Mouse (Mus musculus): ENCODE data around the gene Akr1b10.

Akr1b10 gene

GRCm38 (mm10) chr6:34355841-34356240 lies 28.2 kb upstream of the Akr1b10 start:
- no peak for TF ChIP-seq GATA4 (IDR thresholded peaks at IDR 0.05; ENCODE audit: insufficient replicate concordance, low read length)

DNA sequence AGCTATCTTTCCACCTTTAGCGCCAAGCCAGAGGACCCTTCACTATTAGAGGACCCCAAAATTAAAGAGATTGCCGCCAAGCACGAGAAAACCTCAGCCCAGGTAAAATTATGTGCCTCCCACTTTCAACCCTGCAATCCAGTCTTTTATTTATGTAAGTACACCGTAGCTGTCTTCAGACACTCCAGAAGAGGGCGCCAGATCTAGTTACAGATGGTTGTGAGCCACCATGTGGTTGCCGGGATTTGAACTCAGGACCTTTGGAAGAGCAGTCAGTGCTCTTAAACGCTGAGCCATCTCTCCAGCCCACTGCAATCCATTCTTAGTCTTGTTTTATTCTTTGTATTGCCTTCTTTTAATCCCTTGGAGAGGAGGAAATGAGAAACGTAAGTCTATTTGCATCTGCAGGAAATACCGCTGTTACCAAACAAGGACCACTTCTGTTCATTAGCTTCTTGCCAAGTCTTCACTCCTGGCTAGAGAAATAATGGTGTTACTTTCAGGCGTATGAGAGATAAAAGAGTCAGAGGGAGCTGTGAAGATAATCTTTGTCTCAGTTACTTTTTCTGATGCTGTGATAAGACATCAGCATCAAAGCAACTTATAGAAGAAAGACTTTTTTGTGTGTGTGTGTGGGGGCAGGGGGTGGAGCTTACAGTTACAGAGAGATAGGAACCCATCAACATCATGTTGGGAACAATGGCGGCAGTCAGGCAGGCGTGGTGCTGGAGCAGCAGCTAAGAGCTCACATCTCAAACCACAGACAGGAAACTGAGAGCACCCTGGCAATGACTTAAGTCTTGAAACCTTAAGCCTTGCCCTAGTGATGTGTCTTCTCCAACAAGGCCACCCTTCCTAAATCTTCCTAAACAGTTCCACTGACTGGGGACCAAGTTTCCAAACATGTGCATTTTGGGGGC lies 19.5 kb upstream of the Akr1b10 start:
- no peak for TF ChIP-seq GATA4 (IDR thresholded peaks at IDR 0.05; ENCODE audit: insufficient replicate concordance, low read length)

GRCm38 (mm10) chr6:34367998-34368397 lies 16.0 kb upstream of the Akr1b10 start:
- TF ChIP-seq GATA4 (IDR thresholded peaks at IDR 0.05; ENCODE audit: insufficient replicate concordance, low read length): no peak

DNA sequence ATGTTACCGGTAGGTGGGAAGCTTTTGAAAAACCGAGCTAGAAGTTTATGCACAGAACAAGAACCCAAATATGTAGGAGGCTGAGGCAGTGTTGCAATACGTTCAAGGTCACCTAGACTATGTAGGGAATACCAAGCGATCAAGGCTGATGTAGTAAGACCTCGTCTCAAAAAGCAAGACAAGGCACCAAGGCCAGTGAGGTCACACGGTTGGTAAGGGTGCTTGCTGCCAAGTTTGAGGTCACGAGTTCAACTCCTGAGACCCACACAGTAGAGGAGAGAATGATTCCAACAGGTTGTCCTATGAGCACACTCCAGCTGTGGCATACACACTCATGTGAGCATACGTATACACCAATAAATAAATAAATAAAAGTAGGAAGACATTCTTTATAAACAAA lies 13.9 kb upstream of the Akr1b10 start:
- no peak for TF ChIP-seq GATA4 (IDR thresholded peaks at IDR 0.05; ENCODE audit: insufficient replicate concordance, low read length)

GRCm38 (mm10) chr6:34371700-34372351 lies 12.2 kb upstream of the Akr1b10 start:
- TF ChIP-seq GATA4 (IDR thresholded peaks at IDR 0.05; ENCODE audit: insufficient replicate concordance, low read length): no peak

GRCm38 (mm10) chr6:34373841-34374240 lies 10.2 kb upstream of the Akr1b10 start:
- no peak for TF ChIP-seq GATA4 (IDR thresholded peaks at IDR 0.05; ENCODE audit: insufficient replicate concordance, low read length)

- TF ChIP-seq GATA4 (IDR thresholded peaks at IDR 0.05; ENCODE audit: insufficient replicate concordance, low read length): no peak
Measured at GRCm38 (mm10) chr6:34383401-34383800, 617 bp upstream of the Akr1b10 start.

DNA sequence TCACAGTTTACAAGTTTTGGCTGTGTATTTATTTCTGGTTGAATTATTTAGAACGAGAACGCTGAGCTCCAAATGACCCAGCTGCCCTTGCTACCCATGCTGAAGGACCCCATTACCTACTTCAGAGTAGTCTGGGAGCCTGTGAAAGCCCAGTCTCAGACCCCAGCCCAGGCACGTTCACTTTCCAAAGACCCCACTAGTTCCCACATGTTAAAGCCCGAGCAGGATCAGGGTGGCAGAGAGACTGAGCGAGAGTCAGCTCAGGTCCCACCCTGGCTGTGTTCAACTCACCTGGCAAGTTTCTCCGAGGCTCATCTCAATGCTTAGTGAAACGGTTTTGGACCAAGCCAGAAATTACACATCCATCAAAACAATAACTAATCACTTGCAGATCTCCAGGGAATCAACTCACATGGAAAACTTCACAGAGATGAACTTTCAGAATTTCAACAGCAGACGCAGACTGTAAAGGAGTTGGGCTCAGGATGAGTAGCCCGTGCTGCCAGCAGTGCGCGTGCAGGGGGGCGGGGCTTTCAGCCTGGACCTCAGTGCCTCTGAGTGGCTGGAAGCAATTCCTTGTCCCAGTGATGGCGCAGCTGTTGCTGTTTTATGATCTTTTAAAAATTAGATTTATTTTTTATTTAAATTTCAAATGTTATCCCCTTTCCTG lies 818 bp downstream of the Akr1b10 start:
- no peak for TF ChIP-seq GATA4 (IDR thresholded peaks at IDR 0.05; ENCODE audit: insufficient replicate concordance, low read length)

DNA sequence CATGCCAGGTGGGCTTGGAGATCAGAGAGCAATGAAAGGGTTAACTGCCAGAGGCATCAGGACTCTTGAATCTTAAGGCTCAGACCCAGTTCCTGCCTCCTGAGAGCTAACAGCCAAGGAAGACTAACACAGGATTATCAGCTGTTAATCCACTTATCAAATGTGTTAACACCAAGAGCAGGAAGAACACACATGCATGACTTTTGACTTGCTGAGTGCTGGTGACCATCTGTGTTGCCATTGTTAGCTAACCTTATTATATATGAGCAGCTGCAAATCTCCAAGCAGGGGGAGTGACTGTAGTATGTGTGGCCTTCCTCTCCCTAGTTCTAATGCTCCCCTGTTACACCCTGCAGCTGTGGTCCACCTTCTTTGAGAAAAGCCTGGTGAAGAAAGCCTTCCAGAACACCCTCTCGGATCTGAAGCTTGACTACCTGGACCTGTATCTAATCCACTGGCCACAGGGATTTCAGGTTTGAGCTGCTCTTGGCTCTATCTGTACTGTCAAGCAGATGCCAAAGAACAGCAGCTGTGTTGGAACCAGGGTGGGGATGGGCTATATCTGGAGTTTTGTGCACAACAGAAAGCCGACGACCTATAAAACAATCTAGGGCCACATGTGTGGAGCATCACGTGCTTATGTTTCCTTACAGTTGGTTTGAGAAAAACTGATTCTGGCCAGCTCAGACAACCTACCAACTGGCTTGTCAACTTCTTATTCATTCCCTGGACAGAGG lies 4.6 kb downstream of the Akr1b10 start:
- no peak for TF ChIP-seq GATA4 (IDR thresholded peaks at IDR 0.05; ENCODE audit: insufficient replicate concordance, low read length)

DNA sequence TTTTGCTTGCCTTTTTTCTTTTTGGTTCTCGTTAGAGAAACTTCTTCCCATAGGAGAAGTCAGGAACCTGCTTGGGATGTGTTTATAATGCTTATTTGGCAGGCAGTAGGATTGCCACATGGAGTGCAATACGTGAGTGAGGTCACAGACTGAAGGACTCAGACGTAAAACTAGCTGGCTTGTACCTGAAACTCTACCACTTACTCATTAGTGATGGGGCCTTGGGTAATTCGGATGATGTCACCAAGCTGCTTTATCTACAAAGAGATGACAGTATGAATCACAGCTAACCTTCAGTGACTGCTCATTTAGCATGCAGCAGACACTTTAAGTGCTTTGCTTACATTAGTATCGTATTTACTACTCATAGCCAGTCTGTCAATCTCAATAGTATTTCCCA lies 11.9 kb downstream of the Akr1b10 start:
- TF ChIP-seq GATA4 (IDR thresholded peaks at IDR 0.05; ENCODE audit: insufficient replicate concordance, low read length): no peak

GRCm38 (mm10) chr6:34398431-34398830 lies 14.4 kb downstream of the Akr1b10 start:
- TF ChIP-seq GATA4 (IDR thresholded peaks at IDR 0.05; ENCODE audit: insufficient replicate concordance, low read length): no peak

GRCm38 (mm10) chr6:34399606-34400220 lies 15.7 kb downstream of the Akr1b10 start:
- TF ChIP-seq GATA4 (IDR thresholded peaks at IDR 0.05; ENCODE audit: insufficient replicate concordance, low read length): no peak

DNA sequence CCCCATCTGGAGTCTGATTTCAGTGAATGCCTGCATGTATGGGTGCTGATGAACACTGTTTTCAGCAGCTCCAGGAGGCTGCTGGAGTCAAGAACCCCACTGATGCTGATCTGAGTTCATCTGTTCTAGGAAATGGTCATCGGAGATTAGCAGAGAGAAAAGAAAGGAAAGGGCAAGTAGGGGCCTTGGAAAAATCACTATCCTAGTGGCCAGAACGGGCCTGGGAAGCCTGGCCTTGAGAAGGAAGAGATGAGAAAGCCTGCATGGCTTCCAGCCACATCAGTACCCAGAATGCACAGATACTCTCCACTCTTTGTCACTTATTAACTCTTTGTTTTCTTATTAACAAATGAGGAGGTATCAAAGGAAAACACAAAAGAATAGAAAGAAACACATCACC lies 16.7 kb downstream of the Akr1b10 start:
- no peak for TF ChIP-seq GATA4 (IDR thresholded peaks at IDR 0.05; ENCODE audit: insufficient replicate concordance, low read length)

GRCm38 (mm10) chr6:34406746-34407145 lies 22.7 kb downstream of the Akr1b10 start:
- no peak for TF ChIP-seq GATA4 (IDR thresholded peaks at IDR 0.05; ENCODE audit: insufficient replicate concordance, low read length)

- no peak for TF ChIP-seq GATA4 (IDR thresholded peaks at IDR 0.05; ENCODE audit: insufficient replicate concordance, low read length)
Measured at GRCm38 (mm10) chr6:34407403-34407802, 23.4 kb downstream of the Akr1b10 start.

Data from liver, adult (tissue).